Mouse (Mus musculus) embryonic fibroblast, embryonic 13.5 days (primary cell): ENCODE measurements around the gene Mst1.

Source experiments
- CTCF ChIP-seq: IDR thresholded peaks from 2 replicates; pipeline ENCODE4 v1.5.1; 2011; ENCODE audit warnings: mild to moderate bottlenecking, control low read depth, low read length, moderate library complexity, borderline replicate concordance; ENCODE audit not compliant: insufficient read depth
- POLR2A ChIP-seq: IDR thresholded peaks from 2 replicates; pipeline ENCODE4 v1.6.1; 2011; ENCODE audit warnings: low read depth, mild to moderate bottlenecking, control low read depth, low read length, moderate library complexity

GRCm38 (mm10) chr9:108133478-108133877 lies 53.2 kb downstream of the Mst1 start:
- TF ChIP-seq POLR2A (no peak), CTCF (no peak)
